Mouse (Mus musculus) limb, embryonic 15.5 days (tissue): ENCODE results near the gene Fndc9. TPM values are rescaled to one million over a fixed set of nuclear protein-coding genes. Genes with fewer than 3 reads are reported as not detected.

ENCODE experiments used
- ATAC-seq: fragments of 200-750 bp; cut with Nextera tagmentation; 2 replicates; pipeline ENCODE4 v1.8.0; 2017; ENCODE audit warnings: low read depth, moderate TSS enrichment; ENCODE audit not compliant: insufficient number of reproducible peaks, low FRiP score, low TSS enrichment
- H3K27ac ChIP-seq: fragments of 300-500 bp; sonication (generic); 2 replicates; pipeline ENCODE4 v1.5.1; 2015; ENCODE audit warnings: moderate library complexity, mild to moderate bottlenecking, inconsistent platforms
- H3K27me3 ChIP-seq: fragments of 300-500 bp; sonication (generic); 2 replicates; pipeline ENCODE4 v1.6.1; 2015; ENCODE audit warnings: inconsistent platforms
- H3K36me3 ChIP-seq: fragments of 300-500 bp; sonication (generic); 2 replicates; pipeline ENCODE4 v1.6.1; 2015; ENCODE audit warnings: inconsistent platforms
- H3K4me1 ChIP-seq: fragments of 300-500 bp; sonication (generic); 2 replicates; pipeline ENCODE4 v1.6.1; 2015; ENCODE audit warnings: inconsistent platforms
- H3K4me2 ChIP-seq: fragments of 300-500 bp; sonication (generic); 2 replicates; pipeline ENCODE4 v1.6.1; 2015; ENCODE audit warnings: mild to moderate bottlenecking, inconsistent platforms
- H3K4me3 ChIP-seq: fragments of 300-500 bp; sonication (generic); 2 replicates; pipeline ENCODE4 v1.5.1; 2015; ENCODE audit warnings: mild to moderate bottlenecking, inconsistent platforms
- H3K9ac ChIP-seq: fragments of 300-500 bp; sonication (generic); 2 replicates; pipeline ENCODE4 v1.6.1; 2015; ENCODE audit warnings: inconsistent platforms
- H3K9me3 ChIP-seq: fragments of 300-500 bp; sonication (generic); 2 replicates; pipeline ENCODE4 v1.6.1; 2016; ENCODE audit warnings: inconsistent platforms
- WGBS: fragments of 180-500 bp; shearing (Covaris S2); methylation state at CpG from one replicate; pipeline ENCODE4 v1.1.7; 2015; 5-methylcytosine and 5-hydroxymethylcytosine counted together
- polyA plus RNA-seq: library from polyadenylated mRNA; unstranded; fragments of >200 nt; fragmentation: Nextera tagmentation; extraction: Ambion mirVana; gene quantifications from 2 replicates; pipeline ENCODE4 v1.2.1, GENCODE M21; 2015

Fndc9 gene
- polyA plus RNA-seq, 1 experiment from 2014 or later, result 2.3 TPM

GRCm38 (mm10) chr11:46278709-46279108 lies 43.4 kb downstream of the Fndc9 start:
- H3K4me2 ChIP-seq, result no peak overlapping the region
- no peaks in the 10 kb centered on the region for H3K27me3 ChIP-seq
- no peak overlapping the region for H3K9ac ChIP-seq
- no peak overlapping the region for H3K27ac ChIP-seq
- H3K4me1 ChIP-seq, result no peaks in the 10 kb centered on the region
- no peaks in the 10 kb centered on the region for H3K36me3 ChIP-seq
- ATAC-seq, result no peak
- no peak overlapping the region for H3K4me3 ChIP-seq
- no peaks in the 10 kb centered on the region for H3K9me3 ChIP-seq
- 91% methylated on average over 12 of the region's 12 CpGs for WGBS

DNA sequence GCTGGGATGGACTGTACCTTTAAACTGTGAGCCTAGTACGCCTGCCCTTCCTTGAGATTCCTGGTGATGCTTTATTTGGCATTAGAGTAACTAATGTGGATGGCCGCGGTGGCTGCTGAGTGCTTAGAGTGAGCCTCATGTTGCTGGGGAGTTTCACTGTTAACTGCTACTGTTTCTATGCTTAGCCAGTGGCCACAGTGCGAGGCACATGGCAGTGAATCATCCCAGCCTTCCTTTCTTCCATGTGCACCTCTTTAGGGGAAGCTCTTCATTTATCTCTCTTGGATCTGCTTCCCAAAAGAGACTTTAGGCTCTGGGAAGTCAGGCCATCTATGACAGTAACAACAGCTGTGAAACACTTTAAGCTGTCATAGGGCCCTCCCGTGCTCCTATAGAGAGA lies 47.3 kb downstream of the Fndc9 start:
- Histone ChIP-seq H3K4me2 (no peak overlapping the region), H3K4me1 (no peaks in the 10 kb centered on the region), H3K36me3 (no peaks in the 10 kb centered on the region), H3K9me3 (no peaks in the 10 kb centered on the region), H3K9ac (no peak overlapping the region), H3K4me3 (no peak overlapping the region), H3K27ac (no peak overlapping the region), H3K27me3 (no peaks in the 10 kb centered on the region)
- ATAC-seq, result no peak
- 86% methylated on average over 5 of the region's 5 CpGs for WGBS

DNA sequence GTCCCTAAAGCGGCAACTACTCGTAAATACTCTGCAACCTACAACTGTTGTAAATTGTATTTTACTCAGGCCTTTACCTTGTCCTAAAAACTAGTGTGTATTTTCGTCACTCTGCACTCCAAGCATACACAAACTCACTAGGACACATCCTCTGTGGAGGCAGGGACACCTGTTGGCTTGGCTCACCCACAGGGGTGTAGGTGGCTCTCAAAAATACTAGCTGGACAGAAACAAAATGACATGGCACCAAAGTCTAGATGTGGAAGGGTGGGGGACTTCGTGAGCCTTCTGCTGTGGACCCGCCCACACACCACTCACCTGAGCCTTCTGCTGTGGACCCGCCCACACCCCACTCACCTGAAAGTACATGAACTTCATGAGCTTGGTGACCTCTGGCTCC lies 48.5 kb downstream of the Fndc9 start:
- Histone ChIP-seq H3K4me3 (no peak overlapping the region), H3K9ac (no peak overlapping the region), H3K4me1 (no peaks in the 10 kb centered on the region), H3K9me3 (no peaks in the 10 kb centered on the region), H3K27ac (no peak overlapping the region), H3K27me3 (no peaks in the 10 kb centered on the region), H3K36me3 (no peaks in the 10 kb centered on the region), H3K4me2 (no peak overlapping the region)
- ATAC-seq, result no peak
- 87% methylated on average over 6 of the region's 6 CpGs for WGBS

DNA sequence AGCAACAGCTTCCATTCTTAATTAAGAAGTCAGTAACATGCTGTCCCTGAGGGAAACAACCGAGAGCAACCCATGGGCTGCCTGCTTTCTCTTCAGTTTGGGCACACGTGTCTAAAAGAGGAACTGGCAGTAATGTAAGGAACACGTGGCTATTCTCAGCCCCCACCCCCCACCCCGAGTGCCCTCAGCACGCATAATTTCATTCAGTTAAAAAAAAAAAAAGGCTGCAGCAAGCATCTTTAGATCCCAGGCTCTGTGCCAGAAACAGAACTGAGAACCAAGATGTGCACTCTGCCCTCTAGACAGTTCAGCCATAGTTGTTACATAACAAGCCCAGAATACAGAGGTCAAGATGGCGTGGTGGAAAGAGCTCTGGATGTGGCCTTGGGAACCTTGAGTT lies 51.5 kb downstream of the Fndc9 start:
- H3K4me3 ChIP-seq, result no peak overlapping the region
- no peak overlapping the region for H3K9ac ChIP-seq
- H3K9me3 ChIP-seq, result no peaks in the 10 kb centered on the region
- no peaks in the 10 kb centered on the region for H3K27me3 ChIP-seq
- 48% methylated on average over 6 of the region's 6 CpGs for WGBS
- H3K4me1 ChIP-seq, result no peaks in the 10 kb centered on the region
- H3K36me3 ChIP-seq, result no peaks in the 10 kb centered on the region
- no peak overlapping the region for H3K4me2 ChIP-seq
- H3K27ac ChIP-seq, result no peak overlapping the region
- ATAC-seq, result no peak

GRCm38 (mm10) chr11:46288091-46288490 lies 52.8 kb downstream of the Fndc9 start:
- Histone ChIP-seq H3K4me1 (no peaks in the 10 kb centered on the region), H3K9me3 (no peaks in the 10 kb centered on the region), H3K36me3 (no peaks in the 10 kb centered on the region), H3K4me3 (no peak overlapping the region), H3K27me3 (no peaks in the 10 kb centered on the region), H3K4me2 (no peak overlapping the region), H3K27ac (no peak overlapping the region), H3K9ac (no peak overlapping the region)
- no peak for ATAC-seq
- 70% methylated on average over 5 of the region's 5 CpGs for WGBS

- Histone ChIP-seq H3K4me2 (no peak overlapping the region), H3K4me1 (no peaks in the 10 kb centered on the region), H3K36me3 (no peaks in the 10 kb centered on the region), H3K9me3 (no peaks in the 10 kb centered on the region), H3K9ac (no peak overlapping the region), H3K27ac (no peak overlapping the region), H3K4me3 (no peak overlapping the region), H3K27me3 (no peaks in the 10 kb centered on the region)
- WGBS, result 85% methylated on average over 4 of the region's 4 CpGs
- ATAC-seq, result no peak
Observed at GRCm38 (mm10) chr11:46289022-46289421, 53.7 kb downstream of the Fndc9 start.

Other genes starting within 250 kb of the Fndc9 start
- gene Gm12166, start 183.2 kb upstream of the Fndc9 start, polyA plus RNA-seq, result 2.8 and 3.3 TPM in 2 replicates
- 12.1 and 12.2 TPM in 2 replicates for gene Adam19, start 179.5 kb upstream of the Fndc9 start, polyA plus RNA-seq
- 15.2 and 15.9 TPM in 2 replicates for gene Nipal4, start 69.0 kb upstream of the Fndc9 start, polyA plus RNA-seq
- gene Cyfip2, start 77.3 kb downstream of the Fndc9 start, polyA plus RNA-seq, result 5.4 and 5.8 TPM in 2 replicates
- 0.38 and 0.42 TPM in 2 replicates for gene Itk, start 154.0 kb downstream of the Fndc9 start, polyA plus RNA-seq
- not detected in 2 replicates for gene Fam71b, start 161.0 kb downstream of the Fndc9 start, polyA plus RNA-seq
- 61.9 and 67.6 TPM in 2 replicates for gene Med7, start 201.4 kb downstream of the Fndc9 start, polyA plus RNA-seq
- 0.12 and 0.14 TPM in 2 replicates for gene Havcr2, start 219.4 kb downstream of the Fndc9 start, polyA plus RNA-seq